8 mouse cellular contexts compared by ENCODE assay signal in the genomic region with DNA sequence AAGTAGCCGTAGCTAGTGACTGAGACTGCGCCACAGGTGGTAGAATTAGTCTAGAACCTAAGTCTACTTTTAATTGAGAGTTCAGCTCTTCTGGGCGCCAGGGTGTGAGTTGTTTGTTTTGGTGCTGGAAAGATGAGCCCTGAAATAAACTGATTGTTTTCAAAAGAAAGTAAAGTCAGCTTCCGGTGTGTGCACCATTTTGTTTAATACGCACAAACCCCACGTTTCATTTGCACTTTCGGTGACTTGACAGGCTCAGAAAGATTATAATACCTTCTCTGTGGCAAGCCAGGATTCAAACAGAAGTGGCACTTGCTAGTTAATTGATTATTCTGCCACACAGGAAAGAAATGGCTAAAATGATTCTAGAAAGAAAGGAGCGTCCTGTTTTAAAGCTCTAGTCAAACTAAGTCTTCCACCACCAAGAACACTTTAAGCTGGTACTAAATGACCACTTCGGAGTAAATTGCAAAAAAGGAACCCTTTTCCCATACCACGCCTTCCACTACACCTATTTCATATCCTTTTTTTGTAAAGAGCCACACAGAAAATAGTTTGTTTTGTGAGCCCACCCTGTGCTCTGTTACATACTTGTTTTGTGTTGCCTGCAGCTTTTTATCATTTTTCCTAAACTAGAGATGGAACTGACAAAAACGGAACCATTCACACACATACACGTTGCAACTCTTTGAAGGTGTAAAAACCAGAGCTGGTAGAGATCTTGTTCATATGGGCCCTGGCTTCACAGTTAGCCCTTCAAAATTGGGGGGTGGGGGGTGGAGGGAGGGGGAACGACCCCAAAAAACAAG. TPM values are rescaled to one million over a fixed set of nuclear protein-coding genes. Genes with fewer than 3 reads are reported as not detected.
DNase-seq lines count a peak whose midpoint lies in the region; ATAC-seq and TF ChIP-seq lines count a peak whose summit lies in the region.

No protein-coding gene starts in this region.

- no peak for ATAC-seq in hindbrain, embryonic 12.5 days (ENCODE audit: low FRiP score)
- ATAC-seq in midbrain, embryonic 12.5 days (ENCODE audit: low FRiP score, low read depth) = no peak

- DNase-seq in left cerebral cortex, adult 2 months (ENCODE audit: extremely low spot score in 1 of 2, low spot score in 2 of 2) = no peak
- DNase-seq in left cerebral cortex, postnatal 4 days = no peak
- DNase-seq in adrenal gland, postnatal 36 days = no peak
- no peak for DNase-seq in urinary bladder, postnatal 14 days (ENCODE audit: low spot score)
- DNase-seq in embryo, embryonic 9.5 days (ENCODE audit: extremely low spot score) = no peak

- no peaks in the 10 kb centered on the region for H3K36me3 ChIP-seq in hindbrain, embryonic 12.5 days
- H3K36me3 ChIP-seq in midbrain, embryonic 12.5 days = no peaks in the 10 kb centered on the region

- H3K9ac ChIP-seq in hindbrain, embryonic 12.5 days = peak overlapping the region; percentile 86
- H3K9ac ChIP-seq in midbrain, embryonic 12.5 days (replicated peaks) = peak overlapping the region; percentile 89

- 6% methylated on average over 13 of the region's 13 CpGs for WGBS in bone marrow, adult 2 months
- 39% methylated on average over 13 of the region's 13 CpGs for WGBS in hindbrain, embryonic 12.5 days
- WGBS in midbrain, embryonic 12.5 days = 39% methylated on average over 13 of the region's 13 CpGs

- no peak for TF ChIP-seq POLR2A in bone marrow, adult 2 months (IDR thresholded peaks at IDR 0.05; ENCODE audit: borderline replicate concordance, control insufficient read depth, low read depth, low read length)

- no peaks in the 10 kb centered on the region for H3K27me3 ChIP-seq in hindbrain, embryonic 12.5 days
- H3K27me3 ChIP-seq in midbrain, embryonic 12.5 days = no peaks in the 10 kb centered on the region

- no peak; the same call in 1 of the 2 replicates for TF ChIP-seq CTCF in left cerebral cortex, adult 2 months (IDR thresholded peaks at IDR 0.05)
- TF ChIP-seq CTCF in bone marrow, adult 2 months (IDR thresholded peaks at IDR 0.05; ENCODE audit: control insufficient read depth, insufficient read depth, low read length) = no peak

- H3K4me1 ChIP-seq in bone marrow, adult 2 months (ENCODE audit: control insufficient read depth, insufficient read depth, low read length) = no peaks in the 10 kb centered on the region
- H3K4me1 ChIP-seq in hindbrain, embryonic 12.5 days = peaks cover 17% of the 10 kb centered on the region
- H3K4me1 ChIP-seq in midbrain, embryonic 12.5 days = peaks cover 19% of the 10 kb centered on the region

- peak overlapping the region; percentile 77 for H3K4me2 ChIP-seq in hindbrain, embryonic 12.5 days (replicated peaks)
- peak overlapping the region; percentile 90 for H3K4me2 ChIP-seq in midbrain, embryonic 12.5 days (replicated peaks)

- intact Hi-C loops in left cerebral cortex, adult 2 months (cut with DNase I) = no loop called here
- intact Hi-C loops in left cerebral cortex, postnatal 4 days (cut with DNase I) = no loop called here

- no peak overlapping the region; the same call in 1 of the 2 replicates for H3K27ac ChIP-seq in left cerebral cortex, adult 2 months
- peak overlapping the region; percentile 93 for H3K27ac ChIP-seq in bone marrow, adult 2 months (ENCODE audit: control insufficient read depth, insufficient read depth, low read depth, low read length, poor library complexity)
- H3K27ac ChIP-seq in hindbrain, embryonic 12.5 days = peak overlapping the region; percentile 81; the same call in 1 of the 2 replicates
- H3K27ac ChIP-seq in midbrain, embryonic 12.5 days (replicated peaks) = no peak overlapping the region

- peak overlapping the region; percentile 99 for H3K4me3 ChIP-seq in left cerebral cortex, adult 2 months
- peak overlapping the region; percentile 86 for H3K4me3 ChIP-seq in bone marrow, adult 2 months (replicated peaks; ENCODE audit: control insufficient read depth, low read depth, low read length)
- H3K4me3 ChIP-seq in hindbrain, embryonic 12.5 days = peak overlapping the region; percentile 74
- H3K4me3 ChIP-seq in midbrain, embryonic 12.5 days = peak overlapping the region; percentile 94

- H3K9me3 ChIP-seq in hindbrain, embryonic 12.5 days (replicated peaks) = no peaks in the 10 kb centered on the region
- H3K9me3 ChIP-seq in midbrain, embryonic 12.5 days = no peaks in the 10 kb centered on the region

RNA-seq across cellular contexts. Expression of a gene that starts 1.0 kb away (rescaled TPM):
- total RNA-seq in left cerebral cortex, adult 2 months (2021) = 10 to 100 TPM; 83.5 to 88.4 TPM
- 10 to 100 TPM; 42.2 to 44.9 TPM for total RNA-seq in left cerebral cortex, postnatal 4 days (2021)
- polyA plus RNA-seq in bone marrow, adult 2 months (2011; ENCODE audit: insufficient read depth, insufficient read length, low replicate concordance, missing spikeins) = 27.3 and 32.3 TPM in 2 replicates
- polyA plus RNA-seq in hindbrain, embryonic 12.5 days (2016; fragmentation: Nextera tagmentation; extraction: Ambion mirVana) = 84.8 and 87.7 TPM in 2 replicates
- polyA plus RNA-seq in midbrain, embryonic 12.5 days (2016; fragmentation: Nextera tagmentation; extraction: Ambion mirVana) = 78.9 and 81.3 TPM in 2 replicates
- total RNA-seq in adrenal gland, postnatal 36 days (2021) = 100 to 1,000 TPM; 827 to 996 TPM

RNA-seq across cellular contexts. Expression of a gene that starts 1.1 kb away (rescaled TPM):
- 10 to 100 TPM; 64.3 to 68.3 TPM for total RNA-seq in left cerebral cortex, adult 2 months (2021)
- 10 to 100 TPM; 58.6 to 61.6 TPM for total RNA-seq in left cerebral cortex, postnatal 4 days (2021)
- polyA plus RNA-seq in bone marrow, adult 2 months (2011; ENCODE audit: insufficient read depth, insufficient read length, low replicate concordance, missing spikeins) = 25.7 and 51.3 TPM in 2 replicates
- polyA plus RNA-seq in hindbrain, embryonic 12.5 days (2016; fragmentation: Nextera tagmentation; extraction: Ambion mirVana) = 106 and 108 TPM in 2 replicates
- polyA plus RNA-seq in midbrain, embryonic 12.5 days (2016; fragmentation: Nextera tagmentation; extraction: Ambion mirVana) = 96.0 and 101 TPM in 2 replicates
- total RNA-seq in adrenal gland, postnatal 36 days (2021) = 100 to 1,000 TPM; 505 to 525 TPM

RNA-seq across cellular contexts. Expression of a gene that starts 49.5 kb away (rescaled TPM):
- total RNA-seq in left cerebral cortex, adult 2 months (2021) = not detected
- total RNA-seq in left cerebral cortex, postnatal 4 days (2021) = not detected
- not detected in 2 replicates for polyA plus RNA-seq in bone marrow, adult 2 months (2011; ENCODE audit: insufficient read depth, insufficient read length, low replicate concordance, missing spikeins)
- not detected in 2 replicates for polyA plus RNA-seq in hindbrain, embryonic 12.5 days (2016; fragmentation: Nextera tagmentation; extraction: Ambion mirVana)
- not detected in 2 replicates for polyA plus RNA-seq in midbrain, embryonic 12.5 days (2016; fragmentation: Nextera tagmentation; extraction: Ambion mirVana)
- total RNA-seq in adrenal gland, postnatal 36 days (2021) = not detected

RNA-seq across cellular contexts. Expression of a gene that starts 50.1 kb away (rescaled TPM):
- total RNA-seq in left cerebral cortex, adult 2 months (2021) = 1 to 10 TPM; 1.4 to 3.0 TPM
- 1 to 10 TPM; 1.6 to 2.6 TPM for total RNA-seq in left cerebral cortex, postnatal 4 days (2021)
- not detected in 2 replicates for polyA plus RNA-seq in bone marrow, adult 2 months (2011; ENCODE audit: insufficient read depth, insufficient read length, low replicate concordance, missing spikeins)
- 4.7 and 6.8 TPM in 2 replicates for polyA plus RNA-seq in hindbrain, embryonic 12.5 days (2016; fragmentation: Nextera tagmentation; extraction: Ambion mirVana)
- 7.2 and 7.6 TPM in 2 replicates for polyA plus RNA-seq in midbrain, embryonic 12.5 days (2016; fragmentation: Nextera tagmentation; extraction: Ambion mirVana)
- total RNA-seq in adrenal gland, postnatal 36 days (2021) = not detected

RNA-seq across cellular contexts. Expression of a gene that starts 51.1 kb away (rescaled TPM):
- total RNA-seq in left cerebral cortex, adult 2 months (2021) = 10 to 100 TPM; 11.0 to 11.1 TPM
- 10 to 100 TPM; 10.3 to 10.8 TPM for total RNA-seq in left cerebral cortex, postnatal 4 days (2021)
- polyA plus RNA-seq in bone marrow, adult 2 months (2011; ENCODE audit: insufficient read depth, insufficient read length, low replicate concordance, missing spikeins) = not detected in 2 replicates
- polyA plus RNA-seq in hindbrain, embryonic 12.5 days (2016; fragmentation: Nextera tagmentation; extraction: Ambion mirVana) = 30.3 and 31.7 TPM in 2 replicates
- 24.9 and 26.9 TPM in 2 replicates for polyA plus RNA-seq in midbrain, embryonic 12.5 days (2016; fragmentation: Nextera tagmentation; extraction: Ambion mirVana)
- not detected for total RNA-seq in adrenal gland, postnatal 36 days (2021)

Comparison
In these comparisons a context has a peak if more than half of its experiments do, and no peak if none do; other contexts are left out.
1. H3K27ac ChIP-seq: peak in bone marrow, adult 2 months (single experiment) and hindbrain, embryonic 12.5 days (single experiment); none in left cerebral cortex, adult 2 months (single experiment) and midbrain, embryonic 12.5 days (single experiment).
2. RNA of a gene that starts 1.0 kb away (total RNA-seq): 827 to 996 TPM in adrenal gland, postnatal 36 days; 83.5 to 88.4 TPM in left cerebral cortex, adult 2 months and 42.2 to 44.9 TPM in left cerebral cortex, postnatal 4 days; every median in the first group is over 4 times any median in the second.
3. RNA of a gene that starts 1.1 kb away (total RNA-seq): 505 to 525 TPM in adrenal gland, postnatal 36 days; 64.3 to 68.3 TPM in left cerebral cortex, adult 2 months and 58.6 to 61.6 TPM in left cerebral cortex, postnatal 4 days; every median in the first group is over 4 times any median in the second.
4. Peak in every context shown above with its lines, with median percentiles within 50 percentile points of each other: H3K4me3 ChIP-seq.